Mouse (Mus musculus): ENCODE data around the gene Vash1.

The Vash1 gene

GRCm38 (mm10) chr12:86719961-86720639 is 41.6 kb downstream of the Vash1 start:
- in situ Hi-C loops (cut with MboI, MseI): no loop called here

GRCm38 (mm10) chr12:86721453-86721852 is 43.0 kb downstream of the Vash1 start:
- in situ Hi-C loops (cut with MboI, MseI): no loop called here

DNA sequence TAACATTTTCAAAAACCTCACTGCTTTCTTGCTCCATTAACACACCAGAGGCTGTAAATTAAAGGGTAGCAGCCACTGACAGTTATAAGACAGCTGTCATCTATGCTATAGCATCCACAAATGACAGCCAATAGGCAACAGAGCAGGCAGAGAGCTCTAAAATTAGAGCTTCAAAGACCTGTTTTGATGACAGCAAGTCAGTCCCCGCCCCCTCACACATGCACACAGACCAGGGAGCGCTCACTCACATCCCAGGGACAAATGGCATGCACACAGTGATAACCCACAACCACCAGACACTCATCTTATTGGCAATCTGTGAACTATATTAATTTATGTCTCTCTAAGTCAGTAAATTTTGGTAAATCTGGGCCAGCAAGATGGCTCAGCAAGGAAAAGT is 45.8 kb downstream of the Vash1 start:
- in situ Hi-C loops (cut with MboI, MseI): no loop called here

GRCm38 (mm10) chr12:86725706-86726105 is 47.2 kb downstream of the Vash1 start:
- in situ Hi-C loops (cut with MboI, MseI): no loop called here

DNA sequence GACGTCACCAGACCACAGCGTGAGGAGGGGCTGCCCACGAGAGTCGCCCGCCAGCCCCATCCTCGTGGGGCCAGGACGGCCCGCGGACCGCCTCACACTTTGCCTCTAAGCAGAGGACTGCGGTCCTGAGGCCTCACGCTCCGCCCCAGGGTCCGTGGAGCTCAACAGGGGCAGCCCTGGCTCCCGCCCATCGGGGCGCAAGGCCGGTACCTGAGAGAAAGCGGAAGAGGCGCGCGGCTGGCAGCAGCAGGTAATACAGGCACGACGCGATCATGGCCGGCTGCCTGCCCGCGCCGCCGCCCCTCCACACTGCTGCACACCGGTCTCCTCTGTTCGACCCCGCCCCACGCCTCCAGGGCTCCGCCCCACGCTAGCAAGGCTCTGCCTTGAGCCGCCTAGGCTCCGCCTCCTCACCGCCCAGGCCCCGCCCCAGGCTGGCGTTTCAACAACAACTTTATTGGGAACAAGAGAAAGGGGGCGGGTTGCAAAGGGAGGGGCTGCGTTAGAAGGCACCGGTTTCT is 47.7 kb downstream of the Vash1 start, which contains the start of gene Angel1:
Angel1 (minus strand) TSS at position 341 of the 521 bp plus-strand sequence.
- in situ Hi-C loops (cut with MboI, MseI): no loop called here

DNA sequence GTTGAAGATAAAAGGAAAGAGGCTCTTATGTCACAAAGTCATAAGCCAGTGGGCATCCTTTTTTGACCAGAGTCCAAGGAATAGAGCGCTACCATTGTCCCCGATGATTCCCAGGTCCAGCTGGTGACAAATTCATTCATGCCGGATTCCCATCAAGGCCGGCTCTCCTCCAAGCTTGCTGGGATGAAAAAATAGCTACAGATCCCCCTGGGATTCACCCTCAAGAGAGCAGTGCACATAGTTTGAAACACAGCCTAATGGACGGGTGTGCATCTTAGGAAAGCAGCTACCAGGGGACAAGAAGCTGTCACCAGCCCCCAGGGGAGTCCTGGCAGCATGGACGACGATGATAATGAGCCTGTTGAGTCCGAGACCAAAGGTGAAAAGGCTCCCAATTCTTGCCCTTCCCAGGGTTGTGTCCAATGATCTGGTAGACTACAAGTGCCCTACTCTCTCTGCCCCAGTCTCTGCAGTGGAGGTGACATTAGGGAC is 55.9 kb downstream of the Vash1 start, which contains the start of gene Lrrc74a:
Lrrc74a (plus strand) TSS at position 51 of the 492 bp plus-strand sequence.
- in situ Hi-C loops (cut with MboI, MseI): no loop called here

Data from T-helper 1 cell (primary cell).